Mouse (Mus musculus) monocyte, adult 2 months (primary cell): ENCODE results near the gene Ipmk.

ENCODE experiments used
- DNase-seq, 2 experiments: peaks; one replicate each; pipeline ENCODE4 v3.0.0; 2022; ENCODE audit warnings: low spot score in 2 of 2, low read depth in 1 of 2

Gene Ipmk

DNA sequence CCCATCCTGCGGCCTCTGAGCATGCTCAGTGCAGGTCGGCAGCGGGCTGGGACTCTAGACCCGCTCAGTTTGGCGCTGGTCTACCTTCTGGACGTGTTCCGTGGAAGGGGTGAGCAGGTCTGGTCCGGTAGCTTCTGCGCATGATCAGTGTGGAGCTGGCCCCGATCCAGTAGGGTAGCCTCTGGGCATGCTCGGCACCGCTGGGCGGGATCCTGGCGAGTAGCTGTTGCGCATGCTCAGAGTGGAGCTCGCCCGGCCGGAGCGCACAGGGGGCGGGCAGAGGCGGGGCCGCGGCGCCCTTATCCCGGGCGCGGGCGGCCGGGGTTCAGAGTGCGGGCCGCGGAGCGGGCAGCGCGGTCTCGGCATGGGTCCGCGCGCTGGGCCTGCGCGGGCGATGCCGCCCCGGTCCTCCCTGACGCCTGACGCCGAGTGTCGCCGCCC is at the start of gene Ipmk:
TSS of gene Ipmk (plus strand) at position 255 of the 441 bp plus-strand sequence.
- peak; percentile 86 to 94 for DNase-seq

DNA sequence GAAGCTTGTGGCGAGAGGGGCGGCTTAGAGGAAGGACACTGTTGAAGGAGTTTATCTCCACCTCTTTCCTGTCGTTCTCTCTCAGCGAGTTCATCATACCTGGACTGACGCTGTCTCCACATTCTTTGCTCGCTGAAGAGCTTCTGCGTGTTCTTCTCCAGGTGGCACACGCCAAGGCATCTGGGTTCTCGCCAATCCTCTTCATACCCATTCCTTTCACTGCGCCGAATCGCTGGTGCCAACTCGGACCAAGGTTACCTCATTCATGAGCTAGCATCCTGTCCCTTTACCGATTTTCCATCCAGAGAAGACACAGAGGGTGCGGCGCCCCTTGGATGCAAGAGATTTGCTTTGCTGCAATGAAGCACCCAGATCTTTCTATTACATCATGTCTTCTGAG is 47.4 kb upstream of the Ipmk start:
- no peak for DNase-seq

DNA sequence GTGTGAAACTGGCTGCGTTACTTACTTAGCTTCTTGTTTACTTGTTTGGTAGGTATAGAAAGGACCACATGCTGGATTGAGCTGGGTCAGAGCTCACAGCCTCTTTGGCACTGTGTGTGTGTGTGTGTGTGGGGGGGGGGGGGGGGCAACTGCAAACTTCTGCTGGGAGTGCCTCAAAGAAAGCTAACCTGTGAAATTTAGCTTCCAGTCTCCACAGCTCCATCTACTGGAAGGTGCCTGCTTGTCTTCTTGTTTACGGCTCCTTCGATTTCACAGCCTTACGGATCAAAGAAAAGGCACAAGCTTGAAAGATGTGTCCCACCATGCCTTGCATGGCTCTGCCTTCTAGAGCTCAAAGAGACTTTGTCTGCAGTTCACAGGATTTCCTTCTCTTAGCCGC is 45.1 kb upstream of the Ipmk start:
- no peak for DNase-seq

DNA sequence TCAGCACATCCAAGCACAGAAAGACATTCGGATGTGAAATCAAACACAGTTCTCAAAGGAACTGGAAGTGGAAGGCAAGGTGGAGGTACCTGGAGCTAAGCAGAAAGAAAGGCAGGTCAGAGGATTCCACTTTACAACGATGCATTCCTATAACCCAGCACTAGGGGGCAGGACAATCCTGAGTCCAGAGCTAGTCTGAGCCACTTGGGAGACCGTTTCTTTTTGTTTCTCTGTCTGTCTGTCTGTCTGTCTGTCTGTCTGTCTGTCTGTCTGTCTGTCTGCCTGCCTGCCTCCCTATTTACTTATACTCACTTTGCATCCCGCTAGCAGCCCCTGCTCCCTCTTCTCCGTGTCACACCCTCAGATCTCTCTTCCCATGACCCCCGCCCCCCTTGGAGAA is 41.4 kb upstream of the Ipmk start:
- DNase-seq, result no peak

DNA sequence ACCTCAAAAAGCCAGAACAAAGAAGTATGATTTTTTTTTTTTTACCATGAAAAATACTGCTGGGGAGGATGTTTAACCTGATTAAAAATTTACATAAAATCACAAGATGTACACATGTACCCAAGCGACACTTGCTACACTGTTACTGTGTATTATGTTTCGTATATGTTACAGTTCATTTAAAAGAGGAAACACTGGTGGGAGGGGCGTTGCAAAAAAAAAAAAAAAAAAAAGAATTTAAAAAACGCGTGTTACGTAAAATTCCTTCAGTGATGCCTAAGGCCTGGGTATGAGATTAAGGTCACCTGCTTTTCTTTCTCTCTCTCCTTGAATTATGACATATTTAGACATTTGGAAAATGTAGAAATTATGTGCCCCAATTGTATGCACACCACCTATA is 40.8 kb upstream of the Ipmk start:
- DNase-seq, result no peak

DNA sequence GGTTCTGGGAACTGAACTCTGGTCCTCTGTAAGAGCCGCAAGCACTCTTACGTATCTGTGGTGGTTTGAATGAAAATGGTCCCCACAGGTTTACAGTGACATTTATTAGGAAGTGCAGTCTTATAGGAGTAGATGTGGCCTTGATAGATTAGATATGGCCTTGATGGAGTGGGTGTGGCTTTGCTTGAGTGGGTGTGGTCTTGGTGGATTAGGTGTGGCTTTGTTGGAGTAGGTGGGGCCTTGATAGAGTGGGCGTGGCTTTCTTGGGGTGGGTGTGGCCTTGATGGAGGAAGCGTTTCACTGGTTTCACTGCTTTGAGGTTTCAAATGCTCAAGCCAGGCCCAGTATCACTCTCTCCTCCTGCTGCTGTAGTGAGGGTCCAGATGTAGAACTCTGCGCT is 39.4 kb upstream of the Ipmk start:
- DNase-seq, result no peak

DNA sequence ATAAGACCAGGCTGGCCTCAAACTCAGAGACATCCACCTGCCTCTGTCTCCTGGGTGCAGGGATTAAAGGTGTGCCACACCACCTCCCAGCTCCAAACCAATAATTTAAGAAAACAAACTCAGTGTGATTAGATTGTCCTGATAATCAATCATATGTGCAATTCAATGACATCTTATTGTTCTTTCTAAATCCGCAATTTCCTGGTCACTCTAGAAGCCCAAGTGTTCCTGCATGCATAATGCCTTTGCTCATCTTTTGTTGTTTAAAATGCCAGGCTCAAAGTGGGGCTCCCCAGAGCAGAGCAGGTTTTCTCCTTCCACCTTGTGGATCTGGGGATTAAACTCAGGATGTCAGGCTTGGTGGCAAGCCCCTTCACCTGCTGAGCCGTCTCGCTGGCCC is 37.3 kb upstream of the Ipmk start:
- no peak for DNase-seq

DNA sequence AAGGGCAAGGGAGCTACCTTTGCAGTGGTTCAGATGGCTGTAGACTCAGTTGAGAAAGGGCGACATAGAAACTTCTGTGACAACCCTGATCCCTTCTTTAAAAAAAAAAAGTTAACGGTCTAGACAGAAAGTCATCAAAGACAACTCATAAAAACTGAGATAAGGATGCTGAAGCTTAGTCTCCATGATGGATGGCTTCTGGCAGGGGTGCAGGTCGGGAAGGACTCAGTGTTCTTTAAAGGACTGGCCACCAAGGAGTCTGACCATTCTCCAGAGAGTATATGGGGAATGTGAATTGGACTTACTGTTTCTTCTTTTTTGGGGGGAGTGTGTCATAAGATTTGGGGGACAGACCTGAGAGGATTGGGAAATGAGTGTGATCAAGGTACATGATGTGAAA is 33.0 kb upstream of the Ipmk start:
- DNase-seq, result no peak

DNA sequence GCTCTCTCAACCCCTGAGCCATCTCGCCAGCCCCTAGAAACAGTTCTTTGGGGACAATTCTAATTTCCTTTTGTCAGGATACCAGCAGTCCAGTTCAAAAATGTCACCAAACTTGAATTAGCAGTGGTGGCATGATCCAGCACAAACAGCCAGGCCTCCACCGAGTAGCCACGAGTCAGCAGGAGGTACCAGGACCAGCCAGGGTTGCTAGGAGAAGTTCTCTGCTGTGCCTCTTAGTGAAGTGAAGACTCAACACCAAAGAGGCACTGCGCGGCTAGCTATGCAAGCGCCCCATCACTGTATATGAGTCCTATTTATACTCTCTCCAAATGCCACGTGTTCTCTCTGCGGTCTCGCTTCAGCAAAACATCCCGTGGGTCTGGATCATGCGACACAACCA is 31.5 kb upstream of the Ipmk start:
- DNase-seq, result no peak

DNA sequence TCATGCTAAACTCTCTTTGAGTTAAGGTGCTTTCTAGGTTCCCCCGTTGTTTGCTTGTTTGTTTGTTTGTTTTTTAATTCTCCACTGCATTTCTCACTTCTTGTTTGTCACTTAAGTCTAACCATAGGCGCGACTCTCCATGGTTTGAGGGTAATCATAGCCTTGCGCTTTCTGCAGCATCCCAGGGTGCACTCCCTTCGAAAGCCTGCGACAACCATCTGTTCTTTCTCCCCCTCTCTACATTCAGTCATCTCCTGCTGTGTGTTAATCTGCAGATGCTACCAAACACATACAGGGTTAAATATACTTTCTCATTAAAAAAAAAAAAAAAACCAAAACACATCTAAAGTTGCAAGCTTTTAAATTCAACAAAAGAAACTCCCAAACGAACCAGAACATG is 31.1 kb upstream of the Ipmk start:
- no peak for DNase-seq

DNA sequence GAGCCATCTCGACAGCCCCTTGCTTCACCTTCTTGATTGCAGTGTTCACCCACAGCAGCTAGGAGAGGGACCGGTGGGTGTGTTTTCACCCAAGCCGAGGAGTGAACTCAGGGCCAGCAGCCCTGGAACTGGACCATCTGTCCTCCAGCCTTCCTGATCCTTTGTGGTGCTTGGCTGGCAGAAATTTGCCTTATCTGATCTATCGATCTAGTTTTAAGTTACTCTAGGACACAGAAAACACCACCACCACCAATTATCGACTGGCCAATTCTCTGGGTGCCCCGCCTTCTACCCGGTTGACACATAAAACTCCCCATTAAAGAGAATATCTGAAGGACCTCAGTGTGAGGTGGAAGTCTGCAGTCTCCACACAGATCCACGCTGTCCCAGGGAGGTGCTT is 23.9 kb upstream of the Ipmk start:
- DNase-seq, result no peak

DNA sequence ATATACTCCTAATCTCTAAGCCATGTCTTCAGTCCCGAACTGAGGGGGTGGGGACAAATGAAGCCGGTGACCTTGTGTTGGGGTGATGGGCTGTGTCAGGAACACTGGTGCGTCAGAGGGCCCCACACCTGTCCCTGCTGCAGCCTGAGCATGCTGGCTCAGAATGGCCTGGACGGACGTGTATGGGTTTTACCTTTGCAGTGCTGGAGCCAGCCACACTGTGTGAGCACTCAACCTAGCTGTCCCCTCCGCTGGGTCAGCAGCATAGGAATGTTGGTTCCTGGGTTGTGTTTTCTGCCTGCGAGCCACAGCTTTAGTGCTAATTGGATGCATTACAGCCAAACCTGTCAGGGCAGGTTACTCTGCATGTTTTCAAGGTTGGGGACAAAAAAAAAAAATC is 21.4 kb upstream of the Ipmk start:
- no peak for DNase-seq

DNA sequence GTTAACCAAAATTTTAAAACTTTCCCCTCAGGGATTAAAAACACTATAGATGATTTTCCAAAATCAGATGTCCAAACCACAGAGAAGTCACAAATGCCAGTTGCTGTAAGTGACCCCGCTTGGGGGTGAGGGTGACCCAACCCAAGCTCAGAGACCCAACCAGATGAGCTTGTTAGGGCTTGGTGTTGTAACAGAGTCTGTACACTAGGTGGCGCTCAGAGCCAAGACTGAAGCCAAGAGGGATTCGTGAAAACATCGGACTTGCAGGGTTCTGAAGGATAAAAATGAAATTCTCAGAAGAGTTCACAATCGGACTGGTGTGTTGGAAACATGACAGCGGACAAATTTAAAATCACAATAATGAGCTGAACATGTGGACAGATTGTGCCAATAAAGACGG is 20.8 kb upstream of the Ipmk start:
- peak in 1 of 2 experiments; percentile 27 for DNase-seq

DNA sequence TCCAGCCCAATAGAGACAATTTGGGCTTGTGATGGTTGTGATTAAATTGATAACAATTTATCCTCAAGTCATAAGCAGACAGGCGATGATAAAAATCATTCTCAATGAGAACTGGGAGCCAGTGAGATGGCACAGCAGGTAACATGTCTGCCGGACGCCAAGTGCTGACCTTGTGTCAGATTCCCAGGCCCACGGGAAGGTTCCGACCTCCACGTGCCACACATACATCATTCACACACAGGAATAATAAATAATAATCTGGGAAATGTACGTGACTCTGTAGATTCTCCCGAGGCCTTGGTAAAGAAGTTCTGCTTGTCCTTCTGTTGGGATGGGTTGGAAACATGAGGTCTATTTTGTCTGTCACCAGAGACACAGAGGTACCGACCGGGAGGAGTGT is 20.2 kb upstream of the Ipmk start:
- no peak for DNase-seq

DNA sequence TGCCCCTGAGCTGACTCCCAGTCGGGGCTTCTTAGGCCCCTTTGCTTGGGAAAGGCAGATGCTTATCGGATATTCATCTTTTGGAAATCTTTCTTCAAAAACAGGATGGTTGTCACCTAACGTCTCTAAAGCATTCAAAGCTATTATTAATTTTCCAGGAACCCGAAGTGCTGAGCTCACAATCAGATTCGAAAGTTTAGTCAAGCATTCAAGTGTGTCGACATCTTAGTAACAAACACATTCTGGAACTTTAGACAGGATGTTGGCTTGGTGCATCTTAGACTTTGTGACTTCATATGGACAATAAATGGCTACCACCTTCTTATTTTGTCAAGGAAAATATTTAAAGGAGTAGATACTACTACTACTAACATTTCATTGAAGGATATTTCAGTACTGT is 19.2 kb upstream of the Ipmk start:
- no peak for DNase-seq

DNA sequence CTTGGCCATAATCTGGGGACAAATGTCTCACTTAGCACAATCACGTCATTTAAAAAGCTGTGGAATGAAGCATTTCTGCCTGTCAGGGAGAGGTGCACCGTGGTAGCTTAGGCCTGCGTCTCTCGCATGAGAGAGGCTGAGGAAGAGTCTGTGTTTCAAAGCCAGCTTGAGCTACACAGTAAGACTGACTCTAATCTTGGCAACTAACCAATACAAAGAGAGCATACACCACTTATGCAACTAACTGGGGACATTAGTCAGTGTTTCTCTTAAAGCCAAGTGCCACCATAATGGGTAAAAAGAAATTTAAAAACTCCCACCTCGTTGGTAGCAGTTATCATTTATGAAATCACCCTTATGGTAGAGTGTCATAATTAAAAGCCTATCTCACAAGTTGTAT is 18.7 kb upstream of the Ipmk start:
- no peak for DNase-seq

DNA sequence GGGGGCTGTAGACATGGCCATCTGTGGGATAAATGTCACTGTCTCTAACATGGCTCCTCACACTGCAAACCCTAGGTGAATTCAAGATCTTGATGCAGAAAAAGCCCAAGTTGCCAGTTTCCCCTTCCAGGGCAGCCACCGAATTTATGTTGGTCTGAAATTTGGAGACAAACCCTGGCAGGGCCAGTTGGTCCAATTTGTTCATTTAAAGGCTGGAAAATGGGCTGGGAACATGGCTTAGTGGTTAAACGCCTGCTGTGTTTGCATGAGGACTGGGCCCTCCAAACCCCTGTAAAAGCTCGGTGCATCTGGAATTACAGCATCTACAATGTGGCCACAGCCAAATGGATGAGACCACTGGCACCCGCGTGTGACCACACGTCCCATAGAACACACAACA is 18.3 kb upstream of the Ipmk start:
- no peak for DNase-seq

DNA sequence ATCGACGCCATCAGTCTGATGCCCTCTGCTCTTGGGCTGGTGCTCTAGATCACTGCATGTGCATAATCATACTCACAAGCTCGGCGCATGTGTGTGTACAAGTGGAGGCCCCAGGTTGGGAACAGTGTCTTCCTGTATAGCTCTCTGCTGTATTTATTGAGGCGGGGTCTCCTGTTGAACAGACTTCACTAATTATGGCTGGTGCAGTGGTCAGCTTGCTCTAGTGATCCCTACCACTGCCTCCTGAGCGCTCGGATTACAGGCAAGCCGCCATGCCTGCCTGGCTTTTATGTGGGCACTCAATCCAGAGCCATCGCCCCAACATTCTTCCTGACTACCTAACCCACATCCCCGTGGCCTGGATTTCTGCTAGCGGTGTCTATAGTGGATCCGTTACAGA is 17.5 kb upstream of the Ipmk start:
- no peak for DNase-seq

DNA sequence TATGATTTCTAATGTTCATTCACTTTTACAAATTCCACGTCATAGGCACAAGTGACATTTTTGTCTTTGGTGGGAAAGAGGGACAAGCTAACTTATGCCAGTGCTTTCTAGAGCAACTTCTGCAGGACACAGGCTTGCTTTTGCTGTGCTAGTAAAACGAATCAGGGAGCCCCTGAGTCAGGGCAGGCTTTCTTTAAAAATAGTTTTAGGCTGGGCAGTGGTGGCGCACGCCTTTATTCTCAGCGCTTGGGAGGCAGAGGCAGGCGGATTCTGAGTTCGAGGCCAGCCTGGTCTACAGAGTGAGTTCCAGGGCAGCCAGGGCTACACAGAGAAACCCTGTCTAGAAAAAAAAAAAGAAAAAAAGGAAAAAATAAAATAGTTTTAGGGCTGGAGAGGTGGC is 15.7 kb upstream of the Ipmk start:
- no peak for DNase-seq

DNA sequence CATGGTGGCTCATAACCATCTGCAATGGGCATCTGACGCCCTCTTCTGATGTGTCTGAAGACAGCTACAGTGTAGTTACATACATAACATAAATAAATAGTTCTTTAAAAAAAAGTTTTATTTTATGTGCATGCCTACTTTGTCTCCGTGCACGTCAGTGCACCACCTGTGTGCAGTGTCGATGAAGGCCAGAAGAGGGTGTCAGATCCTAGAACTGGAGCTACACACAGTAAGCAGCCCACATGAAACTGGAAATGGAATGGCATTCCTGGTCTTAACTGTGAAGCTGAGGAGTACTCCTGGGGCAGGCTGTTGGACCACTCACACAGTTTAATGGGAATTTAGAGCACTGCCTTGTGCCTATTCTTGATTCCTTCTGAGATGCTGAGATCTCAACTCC is 15.2 kb upstream of the Ipmk start:
- no peak for DNase-seq

DNA sequence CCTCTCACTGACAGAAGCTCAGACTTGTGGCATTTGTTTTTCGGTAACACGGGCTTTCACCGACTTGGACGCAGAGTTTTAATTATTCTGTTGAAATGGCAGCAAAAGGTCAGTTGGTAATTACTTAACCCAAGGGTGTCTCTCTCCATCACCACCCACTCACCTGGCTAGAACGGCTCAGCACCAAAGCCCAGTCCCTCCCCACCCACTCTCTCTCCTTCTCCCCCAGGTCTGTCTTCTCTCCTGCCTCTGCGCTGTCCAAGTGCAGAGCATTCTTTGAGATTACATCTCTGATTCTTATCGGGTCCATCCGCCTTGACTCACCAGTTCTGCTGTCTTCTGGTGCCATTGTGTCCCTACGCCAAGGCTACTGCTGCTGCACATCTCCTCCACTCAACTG is 14.7 kb upstream of the Ipmk start:
- no peak for DNase-seq

DNA sequence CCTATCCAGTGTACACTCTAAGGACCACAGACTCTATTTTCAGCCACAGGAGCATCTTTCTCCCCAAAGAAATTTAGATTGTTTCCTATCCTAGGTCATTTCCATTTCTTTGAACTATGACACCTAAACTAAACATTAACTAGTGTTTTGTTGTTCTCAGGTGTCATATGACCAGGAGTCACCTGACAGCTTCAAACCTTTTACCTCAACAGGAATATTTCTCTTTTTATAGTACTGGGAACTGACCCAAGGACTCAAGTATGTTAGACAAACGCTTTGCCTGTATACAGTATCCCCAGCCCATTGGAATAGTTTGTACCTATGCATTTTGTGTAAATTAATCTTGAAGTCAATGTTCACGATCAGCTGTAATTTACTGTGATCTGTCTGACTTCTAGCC is 9.8 kb upstream of the Ipmk start:
- DNase-seq, result no peak

DNA sequence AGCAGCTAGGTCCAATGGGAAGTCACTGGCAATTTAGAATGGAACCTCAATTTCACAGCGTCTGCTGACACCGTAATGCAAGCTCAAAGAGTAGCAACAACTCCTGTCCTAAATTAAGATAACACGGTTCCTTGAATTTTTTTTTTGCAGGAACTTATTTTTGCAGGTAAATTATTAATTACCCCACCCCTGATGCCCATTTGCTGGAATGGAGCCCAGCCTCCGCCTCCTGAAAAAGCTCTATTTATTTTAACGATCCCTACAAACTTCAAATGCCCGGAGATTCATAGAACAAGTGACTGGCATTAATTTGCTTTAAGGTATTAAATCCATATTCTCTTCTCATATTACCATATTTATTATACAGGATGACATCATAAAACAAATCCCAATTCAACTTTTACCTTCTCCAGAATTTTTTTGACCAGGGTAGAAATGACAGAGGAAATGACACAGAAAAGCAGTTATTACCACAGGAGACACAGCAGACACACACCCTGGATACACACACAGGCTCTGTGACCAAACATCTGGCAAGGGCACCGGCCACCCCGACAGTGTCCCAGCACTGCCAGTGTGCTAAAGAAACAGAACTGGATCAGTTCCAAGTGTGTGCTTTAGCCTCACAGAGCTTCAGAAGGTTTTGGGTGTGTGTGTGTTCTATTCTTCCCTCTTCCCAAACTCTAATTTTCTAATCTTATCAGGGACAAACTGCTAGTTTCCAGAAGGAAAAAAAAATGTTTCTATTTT is 9.2 kb upstream of the Ipmk start:
- DNase-seq, result no peak

DNA sequence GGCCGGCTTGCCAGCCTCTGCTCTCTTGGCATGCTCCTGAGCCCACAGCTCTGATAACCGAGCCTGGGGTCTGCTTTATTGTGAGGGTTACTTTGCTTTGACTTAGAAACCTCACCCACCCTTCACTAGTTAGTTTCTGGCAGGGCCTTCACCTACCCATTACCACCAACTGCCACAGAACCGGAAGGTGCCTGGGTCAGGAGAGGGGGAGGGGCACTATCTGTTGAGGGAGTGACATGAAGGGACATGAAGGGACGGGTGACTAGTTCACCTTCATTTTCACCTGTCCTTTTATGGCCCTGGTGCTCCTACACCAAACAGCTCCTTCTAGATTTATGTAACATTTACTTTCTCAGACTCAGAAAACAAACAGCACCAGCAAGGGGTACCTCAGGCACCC is 8.1 kb upstream of the Ipmk start:
- DNase-seq, result no peak
